Mouse (Mus musculus): ENCODE measurements at regions not wholly inside any gene's neighbourhood (a gene's known extent, or its start where the extent isn't known, plus 50 kb on each side); places are given as distances from the start of the nearest gene placed in this dataset.

- TF ChIP-seq MAFK (IDR thresholded peaks at IDR 0.05; ENCODE audit: insufficient read depth, low read depth, low read length) (no peak), CHD2 (IDR thresholded peaks at IDR 0.05; ENCODE audit: low read depth, low read length) (no peak), ZNF384 (IDR thresholded peaks at IDR 0.05; ENCODE audit: low read depth, low read length) (no peak), HCFC1 (IDR thresholded peaks at IDR 0.05; ENCODE audit: borderline replicate concordance, insufficient read depth, low read length) (no peak), ZC3H11A (IDR thresholded peaks at IDR 0.05; ENCODE audit: borderline replicate concordance, low read depth, low read length) (no peak)
- Histone ChIP-seq H3K4me3 (ENCODE audit: insufficient read depth in 1 of 2, low read depth in 1 of 2, low read length in 2 of 2, poor library complexity in 1 of 2, severe bottlenecking in 1 of 2) (no peak overlapping the region), H3K36me3 (ENCODE audit: control insufficient read depth, insufficient read depth, low read length, poor library complexity, severe bottlenecking) (no peaks in the 10 kb centered on the region), H3K9ac (ENCODE audit: insufficient read depth, low read depth, low read length, poor library complexity, severe bottlenecking) (no peak overlapping the region), H3K4me1 (ENCODE audit: control insufficient read depth in 2 of 2, insufficient read depth in 2 of 2, low read length in 2 of 2, poor library complexity in 1 of 2) (no peaks in the 10 kb centered on the region), H3K27ac (ENCODE audit: insufficient read depth, low read depth, low read length, poor library complexity, severe bottlenecking) (no peak overlapping the region), H3K9me3 (ENCODE audit: control insufficient read depth, insufficient read depth, low read depth, low read length) (no peaks in the 10 kb centered on the region)
- DNase-seq (ENCODE audit: low read depth, low spot score): no peak
- in situ Hi-C loops (cut with MboI; ENCODE audit: low sequenced_read_pairs in 2 of 2, unreplicated experiment in 2 of 2): no loop called here
Measured at GRCm38 (mm10) chr14:47897907-47898530, 222.6 kb upstream of the Peli2 start.

GRCm38 (mm10) chr14:47898605-47899004 lies 222.0 kb upstream of the Peli2 start:
- TF ChIP-seq CHD2 (IDR thresholded peaks at IDR 0.05; ENCODE audit: low read depth, low read length): no peak
- no peak for TF ChIP-seq HCFC1 (IDR thresholded peaks at IDR 0.05; ENCODE audit: borderline replicate concordance, insufficient read depth, low read length)
- TF ChIP-seq MAFK (IDR thresholded peaks at IDR 0.05; ENCODE audit: insufficient read depth, low read depth, low read length): no peak
- no peak for TF ChIP-seq ZNF384 (IDR thresholded peaks at IDR 0.05; ENCODE audit: low read depth, low read length)
- in situ Hi-C loops (cut with MboI; ENCODE audit: low sequenced_read_pairs in 2 of 2, unreplicated experiment in 2 of 2): no loop called here

GRCm38 (mm10) chr14:47905334-47905733 lies 215.3 kb upstream of the Peli2 start:
- no peak for DNase-seq (ENCODE audit: low read depth, low spot score)
- no peak for TF ChIP-seq CHD2 (IDR thresholded peaks at IDR 0.05; ENCODE audit: low read depth, low read length)
- no peak for TF ChIP-seq ZNF384 (IDR thresholded peaks at IDR 0.05; ENCODE audit: low read depth, low read length)
- no peak for TF ChIP-seq ZC3H11A (IDR thresholded peaks at IDR 0.05; ENCODE audit: borderline replicate concordance, low read depth, low read length)
- Histone ChIP-seq H3K4me1 (ENCODE audit: control insufficient read depth in 2 of 2, insufficient read depth in 2 of 2, low read length in 2 of 2, poor library complexity in 1 of 2) (0 out of 4 replicates have a peak, but pooled peaks cover 0 to 1% of the 10 kb centered on the region in 2 experiments), H3K9me3 (ENCODE audit: control insufficient read depth, insufficient read depth, low read depth, low read length) (no peaks in the 10 kb centered on the region), H3K4me3 (ENCODE audit: insufficient read depth in 1 of 2, low read depth in 1 of 2, low read length in 2 of 2, poor library complexity in 1 of 2, severe bottlenecking in 1 of 2) (no peak overlapping the region), H3K27ac (ENCODE audit: insufficient read depth, low read depth, low read length, poor library complexity, severe bottlenecking) (no peak overlapping the region), H3K9ac (ENCODE audit: insufficient read depth, low read depth, low read length, poor library complexity, severe bottlenecking) (no peak overlapping the region), H3K36me3 (ENCODE audit: control insufficient read depth, insufficient read depth, low read length, poor library complexity, severe bottlenecking) (no peaks in the 10 kb centered on the region)
- in situ Hi-C loops (cut with MboI; ENCODE audit: low sequenced_read_pairs in 2 of 2, unreplicated experiment in 2 of 2): no loop called here

More at GRCm38 (mm10) chr14:47898605-47899004, 222.0 kb upstream of the Peli2 start:
- Histone ChIP-seq H3K4me1 (ENCODE audit: control insufficient read depth in 2 of 2, insufficient read depth in 2 of 2, low read length in 2 of 2, poor library complexity in 1 of 2) (no peaks in the 10 kb centered on the region), H3K27ac (ENCODE audit: insufficient read depth, low read depth, low read length, poor library complexity, severe bottlenecking) (no peak overlapping the region), H3K4me3 (ENCODE audit: insufficient read depth in 1 of 2, low read depth in 1 of 2, low read length in 2 of 2, poor library complexity in 1 of 2, severe bottlenecking in 1 of 2) (no peak overlapping the region), H3K9me3 (ENCODE audit: control insufficient read depth, insufficient read depth, low read depth, low read length) (no peaks in the 10 kb centered on the region), H3K36me3 (ENCODE audit: control insufficient read depth, insufficient read depth, low read length, poor library complexity, severe bottlenecking) (no peaks in the 10 kb centered on the region), H3K9ac (ENCODE audit: insufficient read depth, low read depth, low read length, poor library complexity, severe bottlenecking) (no peak overlapping the region)
- DNase-seq (ENCODE audit: low read depth, low spot score): no peak

GRCm38 (mm10) chr14:47909129-47909528 lies 211.5 kb upstream of the Peli2 start:
- in situ Hi-C loops (cut with MboI; ENCODE audit: low sequenced_read_pairs in 2 of 2, unreplicated experiment in 2 of 2): no loop called here
- Histone ChIP-seq H3K36me3 (ENCODE audit: control insufficient read depth, insufficient read depth, low read length, poor library complexity, severe bottlenecking) (no peaks in the 10 kb centered on the region), H3K9ac (ENCODE audit: insufficient read depth, low read depth, low read length, poor library complexity, severe bottlenecking) (no peak overlapping the region), H3K27ac (ENCODE audit: insufficient read depth, low read depth, low read length, poor library complexity, severe bottlenecking) (no peak overlapping the region), H3K9me3 (ENCODE audit: control insufficient read depth, insufficient read depth, low read depth, low read length) (no peaks in the 10 kb centered on the region), H3K4me1 (ENCODE audit: control insufficient read depth in 2 of 2, insufficient read depth in 2 of 2, low read length in 2 of 2, poor library complexity in 1 of 2) (0 out of 4 replicates have a peak, but pooled peaks cover 0 to 1% of the 10 kb centered on the region in 2 experiments), H3K4me3 (ENCODE audit: insufficient read depth in 1 of 2, low read depth in 1 of 2, low read length in 2 of 2, poor library complexity in 1 of 2, severe bottlenecking in 1 of 2) (no peak overlapping the region)
- TF ChIP-seq CHD2 (IDR thresholded peaks at IDR 0.05; ENCODE audit: low read depth, low read length): no peak
- no peak for TF ChIP-seq ZC3H11A (IDR thresholded peaks at IDR 0.05; ENCODE audit: borderline replicate concordance, low read depth, low read length)
- no peak for TF ChIP-seq HCFC1 (IDR thresholded peaks at IDR 0.05; ENCODE audit: borderline replicate concordance, insufficient read depth, low read length)
- TF ChIP-seq MAFK (IDR thresholded peaks at IDR 0.05; ENCODE audit: insufficient read depth, low read depth, low read length): no peak
- no peak for TF ChIP-seq ZNF384 (IDR thresholded peaks at IDR 0.05; ENCODE audit: low read depth, low read length)
- DNase-seq (ENCODE audit: low read depth, low spot score): no peak

Data from ES-E14 (cell line).